Mouse (Mus musculus) 3T3-L1 (cell line): ENCODE data around the gene Crybg2.

Experiments
- DNase-seq: peaks from one replicate; pipeline ENCODE4 v3.0.0-alpha.2; 2015; ENCODE audit warnings: low read depth, low spot score

The Crybg2 gene

GRCm38 (mm10) chr4:134058166-134058715 lies 2.4 kb upstream of the Crybg2 start:
- DNase-seq: no peak

- no peak for DNase-seq
Observed at GRCm38 (mm10) chr4:134058908-134059307, 1.7 kb upstream of the Crybg2 start.

- DNase-seq: peak; percentile 19
Observed at GRCm38 (mm10) chr4:134061166-134061830, 683 bp downstream of the Crybg2 start.

- no peak for DNase-seq
Observed at GRCm38 (mm10) chr4:134061944-134062446, 1.4 kb downstream of the Crybg2 start.

DNA sequence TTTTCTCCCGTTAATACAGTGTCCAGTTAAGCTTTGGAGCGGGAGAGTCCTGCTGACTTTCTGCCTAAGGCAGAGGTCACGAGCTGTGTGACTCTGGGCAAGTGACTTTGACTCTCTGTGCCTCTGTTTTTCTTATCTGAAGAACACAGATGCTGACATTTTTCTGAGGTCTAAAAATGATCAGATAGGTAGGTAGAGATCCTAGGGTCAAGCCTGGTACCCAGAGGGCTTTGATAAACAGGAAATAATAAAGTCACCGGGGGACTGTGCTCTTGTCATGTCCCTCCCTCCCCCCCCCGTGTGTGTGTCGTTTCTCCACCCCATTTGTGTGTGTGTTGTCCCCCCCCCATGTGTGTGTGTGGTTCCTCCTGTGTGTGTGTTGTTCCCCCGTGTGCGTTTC lies 1.9 kb downstream of the Crybg2 start:
- DNase-seq: no peak

- DNase-seq: no peak
Observed at GRCm38 (mm10) chr4:134065431-134066004, 4.9 kb downstream of the Crybg2 start.

- no peak for DNase-seq
Observed at GRCm38 (mm10) chr4:134067383-134067782, 6.8 kb downstream of the Crybg2 start.

DNA sequence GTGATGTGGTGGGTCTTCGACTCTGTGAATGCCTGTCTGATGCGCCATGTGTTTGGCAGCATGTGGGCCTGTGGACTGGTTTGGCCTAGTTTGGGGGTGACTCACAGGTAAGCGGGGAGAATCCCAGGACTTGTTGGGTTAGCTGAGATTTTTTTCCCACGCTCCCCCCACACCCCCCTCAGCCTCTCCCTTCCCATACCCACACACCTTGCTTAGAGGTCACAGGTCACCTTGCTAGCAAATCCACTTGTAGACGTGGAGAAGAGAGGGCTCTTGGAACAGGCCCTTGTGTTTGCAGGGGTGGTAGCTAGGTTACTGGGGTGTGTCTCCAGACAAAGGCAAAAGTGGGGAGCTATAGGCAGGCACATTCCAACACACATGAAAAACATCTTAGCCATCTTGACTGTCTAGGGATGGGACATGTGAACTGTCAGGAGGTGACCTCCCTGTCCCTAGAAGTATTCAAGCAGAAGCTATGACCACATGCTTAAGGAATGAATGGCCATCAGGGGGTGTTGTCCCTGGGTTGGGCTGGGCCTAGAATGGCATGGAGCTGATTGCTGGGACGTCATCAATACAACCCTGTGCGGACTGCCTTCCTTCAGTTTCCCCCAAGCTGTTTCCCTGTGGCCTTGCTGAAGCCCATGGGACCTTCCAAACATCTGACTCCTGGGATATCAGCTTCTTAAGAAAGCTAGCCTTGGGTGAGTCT lies 7.4 kb downstream of the Crybg2 start:
- DNase-seq: peak; percentile 12

- no peak for DNase-seq
Observed at GRCm38 (mm10) chr4:134068793-134069580, 8.4 kb downstream of the Crybg2 start.

- DNase-seq: peak; percentile 36
Observed at GRCm38 (mm10) chr4:134078694-134079093, 18.1 kb downstream of the Crybg2 start.

- no peak for DNase-seq
Observed at GRCm38 (mm10) chr4:134080674-134081073, 20.1 kb downstream of the Crybg2 start.

DNA sequence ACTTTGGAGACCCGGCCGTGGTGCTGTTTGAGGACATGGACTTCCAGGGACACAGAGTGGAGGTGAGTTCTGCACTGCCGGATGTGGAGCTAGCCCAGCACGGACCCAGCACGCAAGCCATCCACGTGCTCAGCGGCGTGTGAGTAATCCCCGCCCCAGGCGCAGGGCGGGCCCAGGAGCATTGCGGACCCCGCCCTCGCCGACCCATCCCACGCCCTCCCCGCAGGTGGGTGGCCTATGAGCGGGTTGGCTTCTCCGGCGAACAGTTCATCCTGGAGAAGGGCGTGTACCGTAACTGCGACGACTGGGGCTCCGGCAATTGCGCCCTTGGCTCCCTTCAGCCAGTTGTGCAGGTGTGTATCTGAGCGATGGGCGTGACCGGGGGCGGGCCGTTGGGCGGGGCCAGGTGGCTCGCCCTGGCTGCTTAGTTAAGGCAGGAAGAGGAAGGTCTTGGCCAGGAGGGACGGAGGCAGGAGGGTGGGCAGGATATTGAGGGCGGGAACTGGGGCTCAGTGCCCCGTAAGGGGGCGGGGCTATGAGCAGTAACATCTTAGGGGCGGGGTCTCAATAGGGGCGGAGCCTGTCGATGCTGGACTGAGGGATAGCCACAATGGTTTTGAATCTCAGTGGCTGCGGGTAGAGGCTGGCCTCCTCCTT lies 21.2 kb downstream of the Crybg2 start:
- DNase-seq: no peak

- DNase-seq: no peak
Observed at GRCm38 (mm10) chr4:134082460-134082859, 21.8 kb downstream of the Crybg2 start.

DNA sequence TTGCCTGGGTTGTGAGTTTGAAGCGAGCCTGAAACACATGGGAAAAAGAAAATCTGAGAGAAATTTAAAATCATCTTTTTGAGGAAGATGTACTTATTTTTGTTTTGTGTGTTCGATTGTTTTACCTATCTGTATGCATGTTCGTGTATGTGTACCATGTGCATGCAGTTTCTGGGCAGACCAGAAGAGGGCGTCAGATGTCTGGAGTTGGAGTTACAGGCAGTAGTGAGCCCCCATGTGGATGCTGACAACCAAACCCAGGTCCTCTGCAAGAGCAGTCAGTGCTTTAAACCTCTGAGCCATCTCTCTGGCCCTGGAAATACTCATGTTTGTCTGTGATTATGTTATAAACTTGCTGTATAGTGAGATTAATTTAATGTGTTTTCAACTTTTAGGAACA lies 24.4 kb downstream of the Crybg2 start:
- no peak for DNase-seq

GRCm38 (mm10) chr4:134087412-134087811 lies 26.8 kb downstream of the Crybg2 start:
- DNase-seq: peak; percentile 50

- no peak for DNase-seq
Observed at GRCm38 (mm10) chr4:134089029-134089428, 28.4 kb downstream of the Crybg2 start.

DNA sequence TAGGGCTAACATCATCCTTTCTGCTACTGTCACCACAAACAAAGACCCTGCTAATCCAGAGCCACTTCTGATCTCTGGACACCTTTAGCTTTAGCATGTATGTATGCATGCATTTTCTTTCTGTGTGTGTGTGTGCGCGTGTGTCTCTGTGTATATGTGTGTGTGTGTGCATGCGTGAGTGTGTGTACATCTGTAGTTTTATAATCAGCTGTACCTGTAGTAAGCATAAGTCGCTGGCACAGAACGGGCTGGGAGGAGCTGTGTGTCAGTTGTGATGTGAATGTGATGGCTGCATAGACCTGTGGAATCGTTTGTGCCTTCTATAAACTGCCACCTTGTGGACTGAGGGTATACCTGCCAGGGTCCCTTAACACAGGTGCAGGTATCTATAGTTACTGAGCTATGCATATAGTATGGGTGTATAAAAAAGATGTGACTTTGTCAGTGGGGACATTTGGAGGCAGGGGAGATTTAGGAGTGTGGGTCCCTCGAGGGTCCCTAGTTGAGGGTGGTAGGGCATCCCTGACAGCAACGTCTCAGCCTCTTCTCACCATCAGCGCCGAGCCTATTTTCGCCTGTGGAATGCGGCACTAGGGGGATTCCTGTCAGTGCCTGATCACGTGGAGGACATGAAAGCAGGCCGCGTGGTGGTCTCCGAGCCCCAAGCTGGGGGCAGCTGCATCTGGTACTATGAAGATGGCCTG lies 30.1 kb downstream of the Crybg2 start:
- no peak for DNase-seq

DNA sequence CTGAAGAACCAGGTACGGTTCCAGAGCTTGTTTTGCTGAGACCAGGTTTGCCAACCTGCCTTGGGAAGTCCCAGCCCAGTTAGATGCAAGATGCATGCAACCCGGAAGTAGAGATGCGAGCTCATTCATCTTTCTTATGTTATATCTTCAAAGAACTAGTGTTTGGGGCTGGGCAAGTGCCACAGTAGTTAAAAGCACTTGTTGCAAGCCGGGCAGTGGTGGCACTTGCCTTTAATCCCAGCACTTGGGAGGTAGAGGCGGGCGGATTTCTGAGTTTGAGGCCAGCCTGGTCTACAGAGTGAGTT lies 30.6 kb downstream of the Crybg2 start:
- no peak for DNase-seq

DNA sequence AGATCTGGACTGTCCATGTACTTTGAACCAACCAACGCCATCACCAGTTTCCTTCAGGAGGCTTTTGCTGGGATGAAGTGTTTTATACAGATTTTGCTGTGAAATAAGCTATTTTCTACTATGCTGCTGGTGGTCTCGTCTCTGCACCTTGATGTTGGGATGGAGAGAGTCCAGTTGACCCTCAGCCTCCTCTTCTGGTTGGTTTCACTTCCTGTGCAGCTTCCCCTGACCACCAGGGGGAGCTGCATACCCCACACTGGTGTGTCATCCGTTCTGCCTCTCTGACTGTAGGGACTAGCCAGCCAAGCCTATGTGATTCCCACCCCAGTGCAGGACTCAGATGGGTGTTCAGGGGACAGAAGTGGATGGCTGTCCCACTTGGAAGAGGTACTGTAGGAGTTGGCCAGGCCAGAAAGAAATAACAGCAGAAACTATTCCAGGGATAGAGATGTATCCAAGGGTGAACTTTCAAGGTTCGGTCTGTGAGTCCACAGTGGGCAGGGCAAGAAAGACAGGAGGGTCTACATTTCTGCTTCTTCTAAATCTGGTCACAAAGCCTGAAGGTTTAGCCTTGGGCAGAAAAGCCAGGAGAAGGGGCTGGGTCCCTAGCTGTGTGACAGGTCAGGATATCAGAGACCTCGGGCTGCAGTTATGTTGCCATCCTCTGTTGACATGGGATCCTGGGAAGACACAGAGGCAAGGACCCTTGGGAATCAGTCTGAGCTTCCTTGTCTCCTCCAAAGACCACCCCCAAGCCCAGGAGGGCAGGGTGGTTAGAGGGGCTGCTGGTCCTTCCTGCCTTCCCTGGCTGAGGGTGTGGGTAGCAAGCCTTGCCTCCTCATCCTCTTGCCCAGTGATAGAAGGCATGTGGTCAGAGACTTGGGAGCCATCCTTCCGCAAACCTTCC lies 32.0 kb downstream of the Crybg2 start:
- peak; percentile 62 for DNase-seq
